Mouse (Mus musculus): ENCODE results near the gene H2al1k.
"Not testable (repeated sequence)": the region's sequence is repeated elsewhere in the genome, so short reads cannot be mapped to it uniquely, and the experiment has no call there.

Gene H2al1k

DNA sequence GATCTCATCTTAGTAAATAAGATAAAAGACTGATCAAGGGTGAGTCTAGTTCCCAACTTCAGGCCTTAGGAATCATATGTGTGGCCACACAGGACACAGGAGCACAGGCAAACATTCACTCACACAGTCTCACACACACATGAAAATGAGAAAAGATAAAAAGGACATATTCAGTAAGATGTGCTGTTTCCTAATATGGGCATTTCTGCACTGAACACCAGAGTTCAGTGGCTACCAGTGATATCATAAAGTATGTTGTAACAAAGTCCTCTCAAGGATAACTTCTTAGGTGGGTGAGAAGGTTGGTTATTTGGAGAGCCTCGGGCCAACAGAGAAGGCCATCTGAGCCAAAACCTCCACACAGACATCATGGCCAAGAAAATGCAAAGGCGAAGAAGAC, at the start of gene H2al1k:
Gene H2al1k (plus strand): TSS at position 301 of the 400 bp plus-strand sequence.
- not testable (repeated sequence) for ATAC-seq (ENCODE audit: insufficient number of reproducible peaks, low FRiP score, low TSS enrichment)

DNA sequence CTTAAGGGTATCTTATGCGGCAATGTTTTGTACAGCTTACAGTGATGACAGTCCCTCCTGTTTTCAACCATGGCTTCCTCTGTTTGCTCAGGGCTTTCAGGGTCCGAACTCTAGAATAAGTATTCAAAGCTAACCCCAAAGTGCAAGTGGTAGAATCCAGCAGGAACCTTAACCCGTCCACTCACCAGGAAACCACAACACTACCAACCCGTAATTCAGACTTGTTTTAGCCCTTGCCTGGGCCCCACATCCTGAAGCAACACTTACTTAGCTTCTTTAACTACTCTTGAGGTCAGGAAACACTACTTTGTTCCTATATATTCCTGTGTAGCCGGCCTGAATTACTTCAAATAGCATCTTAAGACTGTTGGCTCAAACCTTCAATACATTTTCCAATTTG, 47.6 kb upstream of the H2al1k start:
- no peak for ATAC-seq (ENCODE audit: insufficient number of reproducible peaks, low FRiP score, low TSS enrichment)

DNA sequence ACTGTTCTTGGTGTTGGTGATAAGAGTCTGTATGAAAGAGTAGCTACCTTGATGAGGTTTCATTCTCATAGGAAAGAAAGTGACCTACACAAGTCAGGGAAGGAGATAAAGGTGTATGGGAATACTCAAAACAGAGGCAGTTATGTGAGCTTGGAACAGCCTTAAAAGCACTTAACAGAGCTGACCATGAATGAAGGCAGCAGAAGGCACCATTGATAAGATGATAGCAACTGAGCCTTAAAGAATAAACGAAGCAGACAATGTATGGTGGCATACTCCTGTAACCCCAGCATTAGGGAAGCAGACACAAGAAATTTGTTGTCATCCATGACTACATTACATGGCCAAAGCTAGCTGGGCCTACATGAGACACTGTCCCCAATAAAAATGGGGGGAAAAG, 47.0 kb upstream of the H2al1k start:
- no peak for ATAC-seq (ENCODE audit: insufficient number of reproducible peaks, low FRiP score, low TSS enrichment)

DNA sequence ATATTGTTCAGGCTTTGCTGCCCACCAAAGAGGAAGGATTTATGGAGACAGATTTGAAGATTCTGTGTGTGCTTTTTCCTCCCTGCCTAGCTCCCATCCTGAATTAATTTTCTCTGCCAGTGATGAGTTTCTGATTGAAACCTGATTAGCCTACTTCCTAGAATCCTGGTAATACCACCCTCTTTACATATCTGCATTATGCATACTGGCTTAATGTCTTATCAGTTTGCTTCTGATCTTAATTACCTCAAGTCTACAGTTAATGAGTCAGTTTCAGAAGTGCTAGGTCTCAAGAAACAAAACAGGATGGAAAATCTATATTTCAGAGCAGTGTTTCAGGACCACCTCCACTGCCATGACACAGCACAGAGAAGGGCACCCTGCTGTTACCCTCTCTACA, 34.0 kb upstream of the H2al1k start:
- not testable (repeated sequence) for ATAC-seq (ENCODE audit: insufficient number of reproducible peaks, low FRiP score, low TSS enrichment)

DNA sequence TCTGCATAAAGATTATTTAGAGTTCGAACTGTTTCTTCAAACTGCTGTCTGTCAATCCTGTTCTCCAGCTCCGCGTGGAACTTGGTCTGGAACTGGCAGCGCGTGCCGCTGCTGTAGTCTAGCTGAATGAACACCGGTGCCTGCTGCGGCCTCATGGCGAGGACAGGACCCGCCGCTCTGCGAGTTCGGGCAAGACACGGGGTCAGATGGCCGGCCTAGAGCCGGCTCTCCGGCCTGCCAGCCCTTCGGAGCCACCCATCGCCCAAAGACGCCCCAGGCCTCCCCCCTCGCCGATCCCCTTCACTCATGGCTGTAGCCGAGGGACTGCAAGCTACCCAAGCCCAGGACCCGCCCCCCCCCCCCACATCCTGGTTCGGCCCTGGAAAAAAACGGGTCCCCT, 22.5 kb upstream of the H2al1k start:
- not testable (repeated sequence) for ATAC-seq (ENCODE audit: insufficient number of reproducible peaks, low FRiP score, low TSS enrichment)

DNA sequence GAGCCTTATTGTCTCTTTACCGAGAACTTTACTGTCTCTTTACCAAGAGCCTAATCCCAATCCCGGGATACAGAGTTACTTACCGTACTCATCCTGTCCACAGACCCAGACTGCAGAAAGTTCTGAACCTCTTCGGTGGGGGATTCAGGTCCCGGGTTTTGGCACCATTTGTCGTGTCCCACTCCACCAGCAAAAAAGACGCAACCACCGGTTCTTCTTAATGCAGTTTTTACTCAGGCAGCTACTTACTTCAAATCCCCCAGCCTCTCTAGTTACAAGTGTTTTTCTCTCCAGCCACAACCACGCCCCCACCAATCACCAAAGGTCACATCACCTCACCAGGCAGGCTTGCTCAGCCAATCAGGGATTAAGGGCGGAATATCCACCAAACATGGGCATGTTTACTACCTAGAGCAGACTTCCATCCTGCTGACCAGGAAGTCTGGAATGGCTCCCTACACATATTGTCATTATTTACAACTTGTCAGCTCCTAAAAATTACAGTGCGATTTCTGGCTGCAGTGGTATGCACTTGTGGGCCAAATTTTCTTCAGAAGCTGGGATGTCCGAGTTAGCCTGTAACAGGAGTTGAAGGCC, 18.0 kb upstream of the H2al1k start:
- ATAC-seq (ENCODE audit: insufficient number of reproducible peaks, low FRiP score, low TSS enrichment) = not testable (repeated sequence)

DNA sequence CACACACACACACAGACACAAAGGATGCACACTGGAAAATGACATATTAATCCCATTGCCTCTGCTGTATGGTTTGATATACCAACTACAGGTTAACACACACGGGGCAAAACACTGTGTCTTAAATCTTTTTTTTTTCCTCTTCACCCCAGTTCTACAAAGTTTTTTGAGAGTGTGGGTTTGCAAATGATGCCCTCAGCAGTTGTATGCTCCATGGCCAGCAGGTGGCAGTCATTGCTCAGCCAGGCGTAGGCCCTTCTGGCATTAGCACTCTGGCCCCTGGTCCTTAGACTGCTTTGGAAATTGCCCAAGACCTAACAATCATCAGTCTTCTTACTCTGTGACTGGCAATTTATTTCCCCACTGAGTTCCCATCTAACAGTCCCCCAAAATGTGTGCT, 17.4 kb upstream of the H2al1k start:
- ATAC-seq (ENCODE audit: insufficient number of reproducible peaks, low FRiP score, low TSS enrichment) = not testable (repeated sequence)

DNA sequence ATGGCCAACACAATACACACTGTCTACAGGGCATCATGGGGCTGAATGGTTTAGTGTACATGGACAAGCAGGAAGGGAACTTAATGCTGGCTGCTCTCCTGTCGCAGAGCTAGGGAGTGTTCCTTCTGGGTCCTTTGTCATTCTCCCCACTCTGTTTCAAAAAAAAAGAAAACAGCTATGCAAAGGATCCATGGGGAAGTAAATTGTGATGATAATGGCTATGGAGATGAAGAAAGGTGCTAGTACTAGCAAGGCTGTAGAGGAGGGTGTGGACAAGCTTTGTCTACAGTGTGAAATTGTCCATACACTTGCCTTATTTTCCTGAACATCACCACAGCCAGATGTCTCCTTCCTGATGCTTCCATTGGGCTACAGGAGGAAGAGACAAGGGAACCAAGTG, 15.4 kb upstream of the H2al1k start:
- not testable (repeated sequence) for ATAC-seq (ENCODE audit: insufficient number of reproducible peaks, low FRiP score, low TSS enrichment)

DNA sequence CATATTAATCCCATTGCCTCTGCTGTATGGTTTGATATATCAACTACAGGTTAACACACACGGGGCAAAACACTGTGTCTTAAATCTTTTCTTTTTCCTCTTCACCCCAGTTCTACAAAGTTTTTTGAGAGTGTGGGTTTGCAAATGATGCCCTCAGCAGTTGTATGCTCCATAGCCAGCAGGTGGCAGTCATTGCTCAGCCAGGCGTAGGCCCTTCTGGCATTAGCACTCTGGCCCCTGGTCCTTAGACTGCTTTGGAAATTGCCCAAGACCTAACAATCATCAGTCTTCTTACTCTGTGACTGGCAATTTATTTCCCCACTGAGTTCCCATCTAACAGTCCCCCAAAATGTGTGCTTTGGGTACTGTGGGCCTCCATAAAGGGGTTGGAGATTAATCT, 23.6 kb downstream of the H2al1k start:
- ATAC-seq (ENCODE audit: insufficient number of reproducible peaks, low FRiP score, low TSS enrichment) = not testable (repeated sequence)

DNA sequence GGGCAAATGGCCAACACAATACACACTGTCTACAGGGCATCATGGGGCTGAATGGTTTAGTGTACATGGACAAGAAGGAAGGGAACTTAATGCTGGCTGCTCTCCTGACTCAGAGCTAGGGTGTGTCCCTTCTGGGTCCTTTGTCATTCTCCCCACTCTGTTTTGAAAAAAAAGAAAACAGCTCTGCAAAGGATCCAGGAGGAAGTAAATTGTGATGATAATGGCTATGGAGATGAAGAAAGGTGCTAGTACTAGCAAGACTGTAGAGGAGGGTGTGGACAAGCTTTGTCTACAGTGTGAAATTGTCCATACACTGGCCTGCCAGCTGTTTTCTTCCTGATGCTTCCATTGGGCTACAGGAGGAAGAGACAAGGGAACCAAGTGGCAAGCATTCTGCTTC, 25.5 kb downstream of the H2al1k start:
- not testable (repeated sequence) for ATAC-seq (ENCODE audit: insufficient number of reproducible peaks, low FRiP score, low TSS enrichment)

Data from cerebellum, adult (tissue).